Mouse (Mus musculus) myocyte (in vitro differentiated cells): ENCODE measurements around the gene Slc4a1.

Experiments
- MAX ChIP-seq: IDR thresholded peaks from one replicate; pipeline ENCODE4 v1.6.1; 2011; ENCODE audit warnings: low read depth, mild to moderate bottlenecking, control low read depth
- POLR2A ChIP-seq: IDR thresholded peaks from one replicate; pipeline ENCODE4 v1.6.1; 2011; ENCODE audit warnings: low read depth, mild to moderate bottlenecking, control low read depth, moderate library complexity; ENCODE audit not compliant: insufficient read length
- POLR2AphosphoS2 ChIP-seq: IDR thresholded peaks from one replicate; pipeline ENCODE4 v1.6.1; 2011; ENCODE audit warnings: low read depth, control low read depth; ENCODE audit not compliant: insufficient read length
- SRF ChIP-seq: IDR thresholded peaks from one replicate; pipeline ENCODE4 v1.6.1; 2011; ENCODE audit warnings: low read depth; ENCODE audit not compliant: control insufficient read depth, insufficient read length
- TCF12 ChIP-seq: IDR thresholded peaks from one replicate; pipeline ENCODE4 v1.6.1; 2011; ENCODE audit warnings: mild to moderate bottlenecking, control low read depth; ENCODE audit not compliant: poor library complexity, insufficient read depth, severe bottlenecking
- USF1 ChIP-seq: IDR thresholded peaks from one replicate; pipeline ENCODE4 v1.6.1; 2011; ENCODE audit warnings: low read depth, mild to moderate bottlenecking, control low read depth, moderate library complexity

- TF ChIP-seq SRF (no peak), POLR2AphosphoS2 (peak; percentile 15), POLR2A (no peak), USF1 (no peak), TCF12 (no peak), MAX (no peak)
Observed at GRCm38 (mm10) chr11:102404161-102405010, 38.4 kb upstream of the Slc4a1 start.
